Mouse (Mus musculus): ENCODE measurements around the gene Onecut1. TPM values are rescaled to one million over a fixed set of nuclear protein-coding genes. Genes with fewer than 3 reads are reported as not detected.

The Onecut1 gene
- total and polyA plus RNA-seq, 3 experiments, result not detected

- Histone ChIP-seq H3K27ac (no peak overlapping the region), H3K36me3 (ENCODE audit: control insufficient read depth, insufficient read depth, low read length) (no peaks in the 10 kb centered on the region), H3K4me1 (ENCODE audit: control insufficient read depth, insufficient read depth, low read length) (no peaks in the 10 kb centered on the region), H3K4me3 (no peak overlapping the region), H3K27me3 (ENCODE audit: control insufficient read depth, insufficient read depth, low read length) (peaks cover 30% of the 10 kb centered on the region), H3K79me2 (replicated peaks; ENCODE audit: control insufficient read depth, insufficient read depth, low read length) (no peaks in the 10 kb centered on the region), H3K9ac (ENCODE audit: low read depth, low read length) (no peak overlapping the region)
- no peak for DNase-seq
- TF ChIP-seq EP300 (IDR thresholded peaks at IDR 0.05; ENCODE audit: insufficient read depth, low read depth, low read length) (no peak), CTCF (IDR thresholded peaks at IDR 0.05) (no peak), POLR2A (IDR thresholded peaks at IDR 0.05; ENCODE audit: insufficient read depth, low read depth, low read length) (no peak)
- intact Hi-C loops (cut with DNase I), result no loop called here
- 4% methylated on average over 5 of the region's 5 CpGs for WGBS
Measured at GRCm38 (mm10) chr9:74851601-74852000, 10.1 kb upstream of the Onecut1 start.

GRCm38 (mm10) chr9:74852361-74852760 lies 9.4 kb upstream of the Onecut1 start:
- H3K79me2 ChIP-seq (replicated peaks; ENCODE audit: control insufficient read depth, insufficient read depth, low read length), result no peaks in the 10 kb centered on the region
- TF ChIP-seq EP300 (IDR thresholded peaks at IDR 0.05; ENCODE audit: insufficient read depth, low read depth, low read length) (no peak), POLR2A (IDR thresholded peaks at IDR 0.05; ENCODE audit: insufficient read depth, low read depth, low read length) (no peak), CTCF (IDR thresholded peaks at IDR 0.05) (no peak)
- 4% methylated on average over 4 of the region's 4 CpGs for WGBS

GRCm38 (mm10) chr9:74853191-74854072 lies 8.3 kb upstream of the Onecut1 start:
- TF ChIP-seq EP300 (IDR thresholded peaks at IDR 0.05; ENCODE audit: insufficient read depth, low read depth, low read length), result no peak
- TF ChIP-seq CTCF (IDR thresholded peaks at IDR 0.05), result no peak
- TF ChIP-seq POLR2A (IDR thresholded peaks at IDR 0.05; ENCODE audit: insufficient read depth, low read depth, low read length), result no peak
- Histone ChIP-seq H3K27me3 (ENCODE audit: control insufficient read depth, insufficient read depth, low read length) (peaks cover 33% of the 10 kb centered on the region), H3K4me1 (ENCODE audit: control insufficient read depth, insufficient read depth, low read length) (no peaks in the 10 kb centered on the region), H3K36me3 (ENCODE audit: control insufficient read depth, insufficient read depth, low read length) (no peaks in the 10 kb centered on the region), H3K79me2 (replicated peaks; ENCODE audit: control insufficient read depth, insufficient read depth, low read length) (no peaks in the 10 kb centered on the region), H3K9ac (ENCODE audit: low read depth, low read length) (no peak overlapping the region), H3K27ac (no peak overlapping the region), H3K4me3 (no peak overlapping the region)
- DNase-seq, result no peak
- intact Hi-C loops (cut with DNase I), result no loop called here
- 5% methylated on average over 28 of the region's 28 CpGs for WGBS

More at GRCm38 (mm10) chr9:74852361-74852760, 9.4 kb upstream of the Onecut1 start:
- no peak for DNase-seq
- Histone ChIP-seq H3K9ac (ENCODE audit: low read depth, low read length) (no peak overlapping the region), H3K27me3 (ENCODE audit: control insufficient read depth, insufficient read depth, low read length) (peaks cover 32% of the 10 kb centered on the region), H3K36me3 (ENCODE audit: control insufficient read depth, insufficient read depth, low read length) (no peaks in the 10 kb centered on the region), H3K27ac (no peak overlapping the region), H3K4me3 (no peak overlapping the region), H3K4me1 (ENCODE audit: control insufficient read depth, insufficient read depth, low read length) (no peaks in the 10 kb centered on the region)
- intact Hi-C loops (cut with DNase I), result no loop called here

- Histone ChIP-seq H3K4me3 (no peak overlapping the region), H3K79me2 (replicated peaks; ENCODE audit: control insufficient read depth, insufficient read depth, low read length) (no peaks in the 10 kb centered on the region), H3K4me1 (ENCODE audit: control insufficient read depth, insufficient read depth, low read length) (no peaks in the 10 kb centered on the region), H3K36me3 (ENCODE audit: control insufficient read depth, insufficient read depth, low read length) (no peaks in the 10 kb centered on the region), H3K9ac (ENCODE audit: low read depth, low read length) (no peak overlapping the region), H3K27me3 (ENCODE audit: control insufficient read depth, insufficient read depth, low read length) (peaks cover 33% of the 10 kb centered on the region), H3K27ac (no peak overlapping the region)
- no peak for DNase-seq
- TF ChIP-seq CTCF (IDR thresholded peaks at IDR 0.05) (no peak), EP300 (IDR thresholded peaks at IDR 0.05; ENCODE audit: insufficient read depth, low read depth, low read length) (no peak), POLR2A (IDR thresholded peaks at IDR 0.05; ENCODE audit: insufficient read depth, low read depth, low read length) (no peak)
- intact Hi-C loops (cut with DNase I), result no loop called here
- 2% methylated on average over 25 of the region's 25 CpGs for WGBS
Measured at GRCm38 (mm10) chr9:74854073-74854591, 7.6 kb upstream of the Onecut1 start.

- Histone ChIP-seq H3K27ac (no peak overlapping the region), H3K27me3 (ENCODE audit: control insufficient read depth, insufficient read depth, low read length) (peaks cover 31% of the 10 kb centered on the region), H3K79me2 (replicated peaks; ENCODE audit: control insufficient read depth, insufficient read depth, low read length) (no peaks in the 10 kb centered on the region), H3K9ac (ENCODE audit: low read depth, low read length) (no peak overlapping the region), H3K4me3 (no peak overlapping the region), H3K36me3 (ENCODE audit: control insufficient read depth, insufficient read depth, low read length) (no peaks in the 10 kb centered on the region), H3K4me1 (ENCODE audit: control insufficient read depth, insufficient read depth, low read length) (no peaks in the 10 kb centered on the region)
- TF ChIP-seq EP300 (IDR thresholded peaks at IDR 0.05; ENCODE audit: insufficient read depth, low read depth, low read length), result no peak
- DNase-seq, result no peak
- intact Hi-C loops (cut with DNase I), result no loop called here
- WGBS, result 9% methylated on average over 4 of the region's 4 CpGs
Measured at GRCm38 (mm10) chr9:74855446-74855845, 6.3 kb upstream of the Onecut1 start.

All from heart, adult 2 months (tissue).